Mouse (Mus musculus) small intestine, adult 2 months (tissue): ENCODE measurements around the gene 9230112D13Rik.

Experiments used
- CTCF ChIP-seq: fragments of 200-500 bp; IDR thresholded peaks from 2 replicates; pipeline ENCODE4 v1.5.1; 2012; ENCODE audit warnings: low read depth, mild to moderate bottlenecking, control low read depth, inconsistent platforms, low read length, moderate library complexity, mixed read lengths; ENCODE audit not compliant: insufficient replicate concordance, insufficient read length; ENCODE audit errors: extremely low read depth
- POLR2A ChIP-seq: fragments of 200-500 bp; IDR thresholded peaks from 2 replicates; pipeline ENCODE4 v1.6.1; 2012; ENCODE audit warnings: low read depth, mild to moderate bottlenecking, control low read depth, inconsistent platforms, low read length, moderate library complexity

DNA sequence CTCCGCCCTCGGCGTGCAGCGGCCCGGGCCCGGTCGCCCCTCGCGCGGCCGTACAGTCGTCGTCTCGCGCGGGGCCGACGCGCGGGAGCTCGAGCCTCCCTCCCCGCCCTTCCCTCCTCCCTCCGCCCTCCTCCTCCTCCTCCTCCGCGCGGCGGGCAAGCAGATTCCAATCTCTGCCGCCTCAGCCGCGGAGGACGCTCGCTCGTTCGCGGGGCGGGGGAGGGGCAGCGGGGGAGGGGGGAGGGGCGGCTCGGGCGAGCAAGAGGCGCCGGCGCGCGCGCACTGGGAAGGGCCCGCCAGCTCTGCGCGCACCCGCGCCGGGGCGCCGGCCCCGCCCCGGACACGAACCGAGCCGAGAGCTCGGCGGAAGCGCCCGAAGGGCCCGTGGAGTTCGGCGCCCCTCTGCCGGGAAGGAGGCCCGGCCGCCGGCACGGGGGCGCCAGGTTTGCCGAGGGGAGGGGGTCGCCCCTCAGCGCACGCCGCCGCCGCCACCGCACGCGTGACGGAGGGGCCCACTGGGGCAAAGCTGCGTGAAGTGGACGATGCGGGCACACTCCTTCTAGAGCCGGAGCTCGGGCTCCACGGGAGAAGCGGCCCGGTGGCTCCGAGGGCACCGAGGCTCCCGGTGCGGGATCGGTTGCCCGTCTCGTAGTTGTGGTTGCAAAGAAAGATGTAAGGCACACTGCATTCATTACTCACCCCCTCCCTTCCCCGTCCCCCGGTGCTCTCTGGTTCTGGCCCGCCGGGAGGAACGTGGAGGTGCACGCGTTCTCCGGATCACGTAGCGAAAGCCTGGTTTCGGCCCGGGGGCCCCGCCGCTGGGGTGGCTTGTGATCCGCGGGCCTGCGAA is 19.9 kb downstream of the 9230112D13Rik start:
- TF ChIP-seq CTCF (no peak), POLR2A (peak; percentile 23)
